Mouse (Mus musculus) cerebellum, adult 2 months (tissue): ENCODE data around the gene Oxtr. TPM values are rescaled to one million over a fixed set of nuclear protein-coding genes. Genes with fewer than 3 reads are reported as not detected.

Source experiments
- DNase-seq, 2 experiments: peaks; one replicate each; pipeline ENCODE4 v3.0.0; 2021
- H3K27ac ChIP-seq: fragments of 200-500 bp; 2 replicates; pipeline ENCODE4 v1.5.1; 2012; ENCODE audit warnings: low read length, control low read depth, inconsistent platforms; ENCODE audit not compliant: insufficient read depth
- H3K27me3 ChIP-seq: fragments of 200-500 bp; 2 replicates; pipeline ENCODE4 v1.6.1; 2012; ENCODE audit warnings: inconsistent platforms, mild to moderate bottlenecking, low read length, moderate library complexity; ENCODE audit not compliant: control insufficient read depth, insufficient read depth
- H3K4me1 ChIP-seq: fragments of 200-500 bp; 2 replicates; pipeline ENCODE4 v1.6.1; 2011; ENCODE audit warnings: low read length; ENCODE audit not compliant: control insufficient read depth, insufficient read depth
- H3K4me3 ChIP-seq: fragments of 200-500 bp; replicated peaks from 2 replicates; pipeline ENCODE3; 2011; ENCODE audit warnings: mild to moderate bottlenecking, low read depth, low read length, control low read depth; ENCODE audit not compliant: insufficient read depth
- CTCF ChIP-seq: fragments of 200-500 bp; IDR thresholded peaks from 2 replicates; pipeline ENCODE4 v1.5.1; 2011; ENCODE audit warnings: low read depth, mild to moderate bottlenecking, control low read depth, low read length, moderate library complexity, borderline replicate concordance; ENCODE audit not compliant: insufficient read depth
- POLR2A ChIP-seq: fragments of 200-500 bp; IDR thresholded peaks from 2 replicates; pipeline ENCODE4 v1.6.1; 2011; ENCODE audit warnings: low read length, control low read depth, borderline replicate concordance; ENCODE audit not compliant: insufficient read depth
- whole genome bisulfite sequencing: fragments of 180-500 bp; shearing (Covaris S2); methylation state at CpG from one replicate; pipeline ENCODE4 v1.1.7; 2018; 5-methylcytosine and 5-hydroxymethylcytosine counted together
- polyA plus RNA-seq: library from polyadenylated mRNA; depleted of rRNA; stranded (reverse); fragments of >200 nt; gene quantifications from 2 replicates; pipeline ENCODE4 v1.2.3, GENCODE M21; 2012; rRNA removed

The Oxtr gene
- polyA plus RNA-seq, 1 experiment = 0.88 TPM

DNA sequence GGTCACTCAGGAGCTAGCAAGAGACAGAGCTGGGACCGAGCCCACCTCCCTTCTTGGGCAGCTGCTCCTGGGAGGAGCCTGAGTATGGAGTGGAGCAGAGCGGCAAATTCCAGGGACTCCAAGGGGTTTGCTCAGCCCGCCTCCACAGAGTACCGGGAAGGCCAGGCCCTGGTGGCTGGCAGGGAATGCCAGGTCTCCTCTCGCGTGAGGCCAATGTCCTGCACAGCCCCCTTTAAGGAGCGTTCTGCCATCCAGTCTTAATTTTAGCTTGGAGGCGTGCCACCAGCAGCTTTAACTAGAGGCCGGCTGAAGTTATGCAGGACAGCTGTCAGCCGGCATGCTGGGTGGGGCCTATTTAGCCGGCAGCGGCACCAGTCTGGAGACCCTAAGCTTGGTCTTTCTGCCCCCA, 30.4 kb downstream of the Oxtr start, which contains the start of gene Cav3:
Gene Cav3 (plus strand): TSS at position 165 of the 409 bp plus-strand sequence.
- Histone ChIP-seq H3K4me3 (no peak within 1 kb of the TSS), H3K27me3 (no peaks in the 10 kb centered on the region), H3K4me1 (peaks cover 1% of the 10 kb centered on the region), H3K27ac (no peak within 1 kb of the TSS)
- WGBS = 15% methylated on average over 12 of the region's 12 CpGs
- no peak for TF ChIP-seq POLR2A
- no peak for TF ChIP-seq CTCF
- no peak for DNase-seq

DNA sequence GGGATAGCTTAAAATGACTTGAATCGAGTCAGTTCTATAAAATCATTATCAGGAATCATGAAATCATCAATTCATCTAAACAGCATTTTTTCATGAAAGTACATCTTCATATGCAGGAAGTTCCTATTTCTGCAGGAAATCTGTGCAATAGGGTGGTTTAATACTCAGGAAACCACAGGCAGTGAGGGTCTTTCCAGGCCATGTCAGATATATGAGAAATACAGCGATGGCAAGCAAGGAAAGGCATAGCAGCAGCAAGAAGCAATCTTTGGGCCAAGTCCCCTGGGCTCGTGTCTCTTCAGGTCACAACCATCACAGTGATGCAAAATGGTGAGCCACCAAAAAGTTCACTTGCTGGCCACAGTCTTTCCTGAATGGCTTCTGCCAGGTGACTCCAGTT, 44.1 kb downstream of the Oxtr start:
- DNase-seq = no peak
- H3K27ac ChIP-seq = no peak overlapping the region
- TF ChIP-seq POLR2A (no peak), CTCF (no peak)
- WGBS = 83% methylated on average over 3 of the region's 3 CpGs
- H3K4me1 ChIP-seq = no peaks in the 10 kb centered on the region
- H3K4me3 ChIP-seq = no peak overlapping the region
- H3K27me3 ChIP-seq = no peaks in the 10 kb centered on the region

DNA sequence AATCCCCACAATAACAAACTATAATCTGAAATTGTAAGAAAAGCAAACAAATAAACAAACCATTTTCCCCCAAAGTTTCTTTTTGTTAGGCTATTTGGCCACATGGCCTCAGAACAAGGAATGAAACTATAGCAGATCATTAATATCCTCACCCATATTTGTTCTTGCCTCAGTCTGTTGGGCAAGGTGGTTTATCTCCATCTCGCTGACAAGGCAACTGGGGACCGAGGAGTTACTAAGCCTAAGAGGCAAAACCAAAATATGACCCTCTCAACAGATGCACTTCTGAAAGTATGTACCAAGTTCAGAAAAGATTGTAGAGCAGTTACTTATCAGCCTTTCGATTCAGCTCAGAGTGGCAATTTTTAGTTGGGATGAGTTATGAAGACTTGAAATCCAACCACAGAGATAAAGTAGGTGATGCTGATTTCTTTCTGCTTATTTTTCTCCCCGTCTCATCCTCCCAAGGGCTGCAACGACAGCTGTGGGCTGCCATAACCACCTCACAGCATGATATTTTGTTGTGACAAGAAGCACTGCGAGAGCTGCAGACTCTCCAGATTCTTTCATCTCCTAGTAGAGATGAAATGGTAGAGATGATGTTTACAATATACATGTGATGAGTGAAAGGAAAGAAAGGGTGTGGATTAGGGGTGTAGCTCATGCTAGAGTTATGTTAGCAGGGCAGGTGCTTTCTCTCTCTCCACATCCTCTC, 63.6 kb downstream of the Oxtr start:
- no peak overlapping the region for H3K4me3 ChIP-seq
- H3K4me1 ChIP-seq = no peaks in the 10 kb centered on the region
- H3K27me3 ChIP-seq = no peaks in the 10 kb centered on the region
- 54% methylated on average over 6 of the region's 6 CpGs for WGBS
- TF ChIP-seq POLR2A = no peak
- TF ChIP-seq CTCF = no peak
- DNase-seq = no peak
- no peak overlapping the region for H3K27ac ChIP-seq

DNA sequence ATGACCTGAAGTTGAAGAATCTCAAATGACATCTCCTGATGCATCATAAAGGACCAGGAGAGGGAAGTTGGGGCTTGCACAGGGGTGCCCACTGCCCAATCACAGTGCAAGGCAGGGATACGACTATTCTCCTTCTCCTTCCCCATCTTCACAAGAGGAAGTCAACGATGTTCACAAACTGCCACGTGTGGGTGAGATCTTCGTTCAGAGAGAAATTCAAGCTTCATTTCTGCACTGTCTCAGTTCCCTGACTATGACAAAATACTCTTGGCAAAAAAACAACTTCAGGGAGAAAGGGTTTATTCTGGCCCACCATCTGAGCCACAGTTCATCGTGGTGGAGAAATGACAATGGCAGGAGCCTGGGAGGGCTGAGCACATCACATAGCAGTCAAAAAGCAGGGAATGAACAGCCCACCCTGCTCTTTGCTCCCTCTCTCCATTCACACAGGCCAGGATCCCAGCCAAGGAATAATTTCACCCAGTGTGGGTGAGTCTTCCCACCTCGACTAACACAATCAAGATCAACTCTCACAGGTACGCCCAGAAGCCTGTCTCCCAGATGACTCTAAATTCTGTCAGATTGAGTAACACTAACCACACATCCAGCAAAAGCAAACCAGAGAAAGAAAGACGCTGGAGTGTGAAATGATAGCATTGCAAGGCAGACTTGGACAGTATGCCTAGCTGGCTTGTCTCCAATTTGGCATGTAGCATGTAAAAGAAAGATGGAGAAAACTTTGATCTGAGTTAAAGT, 65.8 kb downstream of the Oxtr start:
- no peaks in the 10 kb centered on the region for H3K27me3 ChIP-seq
- no peak for DNase-seq
- TF ChIP-seq POLR2A (no peak), CTCF (no peak)
- H3K27ac ChIP-seq = no peak overlapping the region
- H3K4me1 ChIP-seq = no peaks in the 10 kb centered on the region
- WGBS = 46% methylated on average over 8 of the region's 8 CpGs
- H3K4me3 ChIP-seq = no peak overlapping the region

Other genes starting within 250 kb of the Oxtr start
- 2.9 and 3.8 TPM in 2 replicates for gene Lmcd1, start 216.2 kb downstream of the Oxtr start, polyA plus RNA-seq
- 0.18 and 0.29 TPM in 2 replicates for gene Ssu2, start 101.9 kb downstream of the Oxtr start, polyA plus RNA-seq
- gene Cav3, start 30.4 kb downstream of the Oxtr start, polyA plus RNA-seq = 0.33 and 0.51 TPM in 2 replicates
- gene Rad18, start 206.7 kb upstream of the Oxtr start, polyA plus RNA-seq = 3.2 and 3.3 TPM in 2 replicates